Mouse (Mus musculus) splenic B cell, adult 2 months (primary cell): ENCODE results near the gene Fam90a1a.

Source experiments
- DNase-seq: peaks from one replicate; pipeline ENCODE4 v3.0.0-alpha.2; 2011; ENCODE audit warnings: low read depth, low spot score
- H3K27me3 ChIP-seq: 2 replicates; pipeline ENCODE4 v1.6.1; 2012; ENCODE audit warnings: mild to moderate bottlenecking, low read length, moderate library complexity, mixed read lengths; ENCODE audit not compliant: control insufficient read depth, poor library complexity, insufficient read depth, severe bottlenecking
- H3K36me3 ChIP-seq: 2 replicates; pipeline ENCODE4 v1.6.1; 2012; ENCODE audit warnings: mild to moderate bottlenecking, low read length, moderate library complexity, mixed read lengths; ENCODE audit not compliant: control insufficient read depth, poor library complexity, insufficient read depth, severe bottlenecking

Fam90a1a gene

GRCm38 (mm10) chr8:21992184-21992583 lies 33.7 kb downstream of the Fam90a1a start:
- DNase-seq: peak; percentile 41
- no peaks in the 10 kb centered on the region for H3K36me3 ChIP-seq
- no peaks in the 10 kb centered on the region for H3K27me3 ChIP-seq

GRCm38 (mm10) chr8:21995181-21995580 lies 36.7 kb downstream of the Fam90a1a start:
- Histone ChIP-seq H3K27me3 (no peaks in the 10 kb centered on the region), H3K36me3 (no peaks in the 10 kb centered on the region)
- no peak for DNase-seq

DNA sequence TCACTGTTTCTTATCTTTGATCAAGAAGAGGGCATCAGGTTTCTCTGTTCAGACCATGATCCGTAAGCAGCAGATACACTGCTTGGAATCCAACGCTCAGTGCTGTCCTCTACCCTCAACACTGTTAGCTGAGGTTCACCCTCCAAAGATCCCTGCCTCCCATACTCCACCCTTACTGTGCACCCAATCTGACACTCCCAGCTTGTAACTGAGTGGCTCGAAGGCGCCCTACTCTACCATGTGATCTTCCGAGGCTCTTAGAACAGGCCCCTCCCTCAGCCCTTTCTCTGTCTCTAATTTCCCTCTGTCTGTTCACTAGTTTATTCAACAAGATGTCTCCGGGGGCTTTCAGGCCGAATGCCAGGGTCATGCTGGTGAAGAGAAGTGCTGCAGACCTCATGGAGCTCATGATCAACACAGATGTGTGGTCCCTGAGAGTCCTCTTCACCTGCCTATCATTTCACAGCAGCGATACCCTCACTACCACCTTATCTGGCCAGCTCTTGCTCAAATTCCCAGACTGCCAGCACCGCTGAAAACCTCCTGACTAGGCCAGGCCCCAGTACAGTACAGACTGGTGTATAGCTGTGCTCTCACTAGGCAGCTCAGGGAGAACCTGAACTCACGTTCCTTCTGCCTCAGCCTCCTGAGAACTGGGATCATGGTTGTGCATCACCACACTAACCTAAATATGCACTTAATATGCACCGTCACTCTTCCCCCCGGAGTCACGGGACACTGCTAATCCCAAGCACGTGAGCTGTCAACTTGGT lies 46.4 kb downstream of the Fam90a1a start:
- Histone ChIP-seq H3K27me3 (no peaks in the 10 kb centered on the region), H3K36me3 (no peaks in the 10 kb centered on the region)
- no peak for DNase-seq

- no peak for DNase-seq
- H3K27me3 ChIP-seq: no peaks in the 10 kb centered on the region
Measured at GRCm38 (mm10) chr8:22006423-22006822, 47.9 kb downstream of the Fam90a1a start.

DNA sequence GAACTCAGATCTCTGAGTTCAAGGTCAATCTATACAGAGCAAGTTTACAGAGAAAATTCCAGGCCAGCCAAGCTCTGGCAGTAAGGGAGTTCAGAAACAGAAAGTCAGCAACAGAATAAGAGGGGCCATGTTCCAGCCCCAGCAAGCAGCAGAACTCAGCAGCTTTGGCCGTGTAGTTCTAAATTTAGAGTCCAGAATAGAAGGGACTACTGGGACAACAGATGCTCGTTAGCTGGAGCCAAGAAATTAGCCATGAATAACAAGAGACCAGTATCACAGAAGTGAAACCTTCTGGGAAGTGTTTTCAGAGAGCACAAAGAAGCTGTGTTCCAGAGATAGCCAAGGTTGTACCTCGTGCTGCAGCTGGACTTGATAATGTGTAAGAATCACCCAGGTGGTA lies 50.9 kb downstream of the Fam90a1a start:
- DNase-seq: no peak
- Histone ChIP-seq H3K27me3 (no peaks in the 10 kb centered on the region), H3K36me3 (no peaks in the 10 kb centered on the region)

More at GRCm38 (mm10) chr8:22006423-22006822, 47.9 kb downstream of the Fam90a1a start:
- H3K36me3 ChIP-seq: no peaks in the 10 kb centered on the region

DNA sequence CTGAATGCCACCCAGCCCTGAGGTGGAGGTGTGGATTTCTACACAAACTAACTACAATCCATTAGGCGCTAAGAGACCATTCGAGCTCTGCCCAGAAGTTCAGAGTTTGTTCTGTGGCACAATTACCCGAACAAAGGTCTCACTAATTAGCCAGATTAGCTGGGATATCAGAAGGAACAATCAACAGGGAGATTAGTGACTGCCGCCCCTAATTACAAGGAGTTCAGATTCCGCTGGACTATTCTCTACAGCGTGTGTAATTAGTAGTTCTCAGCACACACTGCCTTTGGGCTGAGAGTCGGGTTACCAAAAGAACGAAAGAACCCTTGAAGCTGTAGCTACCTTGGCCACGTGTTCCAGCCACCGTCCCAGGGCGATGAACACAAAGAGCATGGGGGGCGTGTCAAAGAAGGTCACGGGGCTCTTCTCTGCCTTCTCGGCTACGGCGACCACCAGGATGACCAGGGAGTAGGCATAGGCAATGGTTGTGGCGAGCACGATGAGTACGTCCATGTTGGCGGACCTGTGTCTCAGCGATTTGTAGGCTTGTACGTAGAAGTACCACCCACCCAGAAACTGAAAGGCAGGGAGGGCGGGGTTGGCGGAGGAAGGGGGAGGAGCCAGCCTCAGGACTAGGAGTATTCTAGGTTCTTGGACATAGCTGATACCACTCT lies 54.7 kb downstream of the Fam90a1a start:
- H3K27me3 ChIP-seq: no peaks in the 10 kb centered on the region
- DNase-seq: peak; percentile 20
- H3K36me3 ChIP-seq: no peaks in the 10 kb centered on the region
